Mouse (Mus musculus) left cerebral cortex, adult 9 months (tissue): ENCODE measurements at regions not wholly inside any gene's neighbourhood (a gene's known extent, or its start where the extent isn't known, plus 50 kb on each side); places are given as distances from the start of the nearest gene placed in this dataset.
A peak's percentile ranks its signal among the peaks of the same experiment; 100 is the strongest.

Experiments
- DNase-seq, 2 experiments: peaks; one replicate each; pipeline ENCODE4 v3.0.0; 2022; ENCODE audit warnings: low spot score in 2 of 2

GRCm38 (mm10) chr1:144699790-144700189 lies 75.4 kb downstream of the Rgs18 start:
- no peak for DNase-seq

- DNase-seq = no peak
Measured at GRCm38 (mm10) chr1:144695253-144695652, 80.0 kb downstream of the Rgs18 start.

GRCm38 (mm10) chr1:144690340-144690739 lies 84.9 kb downstream of the Rgs18 start:
- DNase-seq = no peak

GRCm38 (mm10) chr1:144682118-144682517 lies 93.1 kb downstream of the Rgs18 start:
- peak in 1 of 2 experiments; percentile 11 for DNase-seq

- no peak for DNase-seq
Measured at GRCm38 (mm10) chr1:144667450-144667849, 100.0 kb upstream of the Rgs21 start.

GRCm38 (mm10) chr1:144656237-144656636 lies 88.8 kb upstream of the Rgs21 start:
- no peak for DNase-seq

- DNase-seq = no peak
Measured at GRCm38 (mm10) chr1:144626421-144626820, 59.0 kb upstream of the Rgs21 start.
